Mouse (Mus musculus) cerebral cortex, adult 2 months (tissue): ENCODE data around the gene Pigb.

ENCODE experiments used
- WGBS: fragments of 180-500 bp; shearing (Covaris S2); methylation state at CpG from one replicate; pipeline ENCODE4 v1.1.7; 2018; 5-methylcytosine and 5-hydroxymethylcytosine counted together

Pigb gene

DNA sequence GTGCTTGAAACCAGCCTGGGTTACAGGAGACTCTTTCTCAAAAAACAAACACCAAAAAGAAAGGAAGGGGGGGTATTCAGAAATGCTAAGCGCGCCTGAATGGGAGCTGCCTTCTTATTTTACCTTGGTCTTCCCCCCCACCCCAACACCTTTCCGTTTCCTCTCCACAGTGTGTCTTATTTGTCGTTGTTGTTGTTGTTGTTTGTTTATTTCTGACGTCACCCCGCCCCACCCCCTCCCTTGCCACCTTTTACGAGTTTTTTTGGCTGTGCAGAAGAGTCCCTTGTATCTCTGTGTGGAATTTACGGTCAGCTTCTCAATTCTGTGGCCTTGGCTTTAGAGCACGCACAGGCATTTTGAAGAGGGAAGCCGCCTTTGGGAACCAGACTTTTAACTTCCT, 5.5 kb upstream of the Pigb start:
- 76% methylated on average over 10 of the region's 10 CpGs for WGBS

DNA sequence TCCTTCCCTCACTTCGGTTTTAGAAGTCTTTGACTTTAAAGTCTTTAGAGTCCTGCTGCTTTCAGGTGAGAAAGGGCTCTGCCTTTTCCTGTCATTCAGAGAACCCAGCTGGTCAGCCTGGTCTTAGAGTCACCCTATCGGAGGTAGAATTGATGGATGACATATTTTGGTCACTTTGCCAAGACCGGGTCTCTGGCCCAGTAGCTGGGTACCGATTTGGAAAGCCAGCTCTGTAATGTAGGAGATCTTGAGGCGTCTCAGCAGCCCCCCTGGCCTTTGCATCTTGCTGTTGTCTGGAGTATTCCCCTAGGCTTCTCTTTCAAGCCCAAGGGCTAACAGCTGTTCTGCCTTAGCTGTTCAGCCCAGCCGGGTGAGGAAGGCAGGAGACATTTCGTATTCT, 5.0 kb upstream of the Pigb start:
- 17% methylated on average over 7 of the region's 7 CpGs for WGBS

DNA sequence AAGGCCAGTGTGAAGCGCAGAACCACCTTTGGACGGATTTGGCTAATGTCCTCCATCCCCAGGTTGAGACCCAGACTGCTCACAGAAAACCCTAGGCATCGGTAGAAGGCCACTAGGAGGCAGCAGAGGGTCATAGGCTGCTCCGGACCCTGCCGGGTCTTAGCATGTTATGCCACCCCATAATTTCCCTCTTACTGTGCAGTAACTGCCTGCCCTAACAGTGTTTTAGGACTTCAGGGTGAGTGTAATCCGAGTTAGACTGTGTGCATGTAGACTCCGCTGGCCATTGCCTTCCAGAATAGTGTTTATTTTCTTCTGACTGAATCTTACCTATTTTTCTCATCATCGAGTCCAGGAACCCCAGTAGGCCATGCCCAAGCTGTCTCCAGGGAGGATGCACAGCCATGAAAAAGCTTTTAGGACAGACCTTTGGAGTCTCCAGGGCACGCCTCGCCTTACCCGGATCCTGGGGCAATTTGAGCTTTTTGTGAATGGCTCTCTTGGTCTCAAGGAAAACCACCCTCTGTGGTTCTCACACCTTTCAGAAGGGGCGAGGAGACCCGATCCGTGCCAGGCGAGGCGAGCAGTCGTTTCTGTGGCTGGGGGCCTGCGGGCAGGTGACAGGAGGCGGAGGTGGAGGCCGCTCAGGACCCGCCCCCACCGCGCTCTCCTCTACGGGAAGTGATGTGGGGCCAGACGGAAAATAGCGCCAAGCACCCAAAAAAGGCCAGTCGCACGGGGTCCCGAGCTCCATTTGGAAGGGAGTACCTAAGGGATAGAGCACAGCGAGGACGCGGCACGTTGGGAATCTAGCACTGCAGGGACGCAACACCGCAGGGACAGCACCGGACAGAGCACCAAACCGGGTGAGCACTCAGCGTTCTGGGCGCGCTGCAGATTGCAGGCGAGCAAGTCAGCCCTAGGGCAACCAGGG, 4.2 kb upstream of the Pigb start, which contains the start of gene Rab27a:
Gene Rab27a (plus strand): TSS at position 709 of the 934 bp plus-strand sequence.
- WGBS, result 1% methylated on average over 41 of the region's 41 CpGs

DNA sequence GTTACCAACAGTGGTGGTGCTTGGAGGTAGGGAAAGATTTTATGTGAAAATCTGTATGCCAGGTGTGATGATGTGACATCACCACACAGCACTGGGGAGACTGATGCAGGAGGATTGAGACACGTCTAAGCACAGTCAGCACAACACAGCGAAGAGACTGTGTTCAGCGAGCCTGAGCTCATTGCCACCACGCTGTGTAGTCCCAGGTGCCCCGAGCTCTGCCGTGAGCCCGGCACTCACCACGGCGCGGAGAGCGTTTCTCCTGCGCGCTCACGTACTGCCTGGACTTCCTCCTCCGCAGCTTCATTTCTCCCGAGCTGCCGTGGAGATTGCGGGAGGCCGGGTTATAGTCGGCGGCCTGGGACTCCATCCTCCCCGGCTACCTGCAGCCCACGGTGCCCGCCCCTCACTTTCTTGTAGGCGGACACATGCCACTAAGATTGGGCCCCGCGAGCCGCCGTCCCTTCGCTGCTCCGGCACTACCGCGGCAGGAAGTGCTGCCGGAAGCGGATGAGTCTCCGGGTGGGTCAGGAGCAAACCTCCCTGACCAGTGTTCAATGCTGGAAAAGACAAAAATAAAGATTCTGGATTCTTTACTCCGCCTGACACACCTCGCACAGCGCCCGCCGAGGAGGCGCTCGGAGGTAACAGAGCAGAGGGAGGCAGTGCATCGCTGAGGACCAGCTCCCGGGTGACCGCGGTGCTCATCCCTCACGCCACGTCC, 794 bp downstream of the Pigb start:
- WGBS, result 1% methylated on average over 49 of the region's 49 CpGs

DNA sequence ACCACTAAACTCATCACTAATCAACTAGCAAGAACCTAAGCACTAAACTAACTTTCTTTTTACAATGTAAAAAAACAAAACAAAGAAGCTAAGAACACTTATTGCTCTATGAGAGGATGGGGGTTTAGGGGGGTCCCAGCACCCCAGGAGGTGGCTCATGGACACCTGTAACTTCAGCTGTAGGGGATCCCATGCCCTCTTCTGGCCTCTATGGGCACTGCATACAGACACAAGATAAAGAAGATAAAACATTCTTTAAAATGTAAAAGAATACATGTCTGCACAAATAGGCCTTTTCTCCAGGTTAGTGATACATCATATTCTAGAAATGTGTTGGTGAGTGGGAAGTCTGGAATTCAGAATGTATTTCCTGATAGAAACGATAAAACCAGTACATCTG, 6.8 kb downstream of the Pigb start:
- 95% methylated on average over 1 of the region's 1 CpGs for WGBS

DNA sequence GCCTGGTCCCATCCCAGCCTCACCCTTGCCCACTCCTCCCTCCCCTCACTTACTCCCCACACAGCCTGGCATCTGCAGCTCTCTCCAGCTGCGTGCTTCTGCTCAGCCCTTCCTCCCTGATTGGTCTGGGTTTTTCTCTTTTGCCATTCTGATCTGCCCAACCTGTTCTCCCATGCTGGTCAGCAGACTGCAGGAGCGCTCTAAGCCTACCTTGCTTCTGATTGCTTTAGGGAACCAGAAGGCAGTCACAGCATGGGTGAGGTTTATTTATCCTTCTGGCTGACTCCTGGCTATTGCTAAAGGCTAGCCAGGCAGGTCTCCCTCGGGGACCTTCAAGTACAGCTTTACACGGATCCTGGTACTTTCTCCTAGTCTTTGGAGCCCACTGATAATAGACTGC, 8.8 kb downstream of the Pigb start:
- 77% methylated on average over 4 of the region's 4 CpGs for WGBS

DNA sequence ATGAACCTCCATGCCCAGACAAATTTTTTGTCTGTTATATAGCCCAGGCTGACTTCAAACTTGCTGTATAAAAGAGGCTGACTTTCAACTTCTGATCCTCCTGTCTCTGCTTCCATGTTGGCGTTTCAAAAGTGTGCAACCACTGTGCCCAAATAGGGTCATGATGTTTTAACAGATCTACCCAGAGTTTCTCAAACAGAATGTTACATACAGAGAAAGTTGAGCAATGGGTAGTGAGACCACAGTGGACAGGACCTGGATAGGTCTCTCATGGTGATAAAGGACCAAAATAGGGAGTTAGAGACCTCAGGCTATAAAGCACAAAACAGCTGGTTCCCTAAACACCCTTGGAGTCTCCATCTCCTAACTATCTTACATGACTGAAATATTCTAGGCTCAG, 9.7 kb downstream of the Pigb start:
- WGBS, result 94% methylated on average over 1 of the region's 1 CpGs

DNA sequence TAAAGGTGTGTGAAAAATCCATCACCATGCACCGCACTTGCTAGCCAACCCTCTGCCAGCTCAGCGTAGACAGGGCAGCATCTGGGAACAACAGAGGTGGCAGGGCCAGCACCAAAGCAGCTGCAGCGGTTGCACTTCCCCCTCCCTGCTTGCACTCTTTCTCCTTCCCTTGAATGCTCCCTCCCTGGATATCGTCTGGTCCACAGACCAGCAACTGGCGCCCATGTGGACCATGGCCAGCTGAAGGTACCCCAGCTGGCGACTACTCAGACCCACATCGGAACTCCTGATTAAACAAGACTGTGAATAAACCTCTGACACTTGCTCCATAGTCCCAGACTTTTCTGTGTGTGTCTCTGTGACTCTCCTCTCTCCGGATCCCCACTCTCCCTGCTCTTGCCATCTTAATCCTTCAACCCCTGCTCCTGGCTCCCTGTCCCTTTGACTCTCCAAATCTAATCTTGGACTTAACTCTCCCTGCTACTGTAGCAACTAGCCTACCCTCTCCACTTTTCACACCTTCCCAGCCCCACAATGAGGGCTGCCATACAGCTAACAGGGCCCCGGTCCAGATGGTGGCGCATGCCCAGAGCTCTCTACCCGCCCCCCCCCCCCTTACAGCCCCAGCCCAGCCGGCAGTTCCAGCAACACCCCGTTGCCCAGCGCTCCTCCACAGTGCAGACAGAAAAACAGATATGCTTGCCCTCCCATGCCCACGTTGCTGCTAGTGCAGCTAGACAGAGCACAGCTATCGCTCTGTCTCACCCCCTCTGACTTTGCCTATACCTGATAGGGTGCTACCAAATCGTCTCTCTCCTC, 14.2 kb downstream of the Pigb start:
- 19% methylated on average over 17 of the region's 17 CpGs for WGBS

DNA sequence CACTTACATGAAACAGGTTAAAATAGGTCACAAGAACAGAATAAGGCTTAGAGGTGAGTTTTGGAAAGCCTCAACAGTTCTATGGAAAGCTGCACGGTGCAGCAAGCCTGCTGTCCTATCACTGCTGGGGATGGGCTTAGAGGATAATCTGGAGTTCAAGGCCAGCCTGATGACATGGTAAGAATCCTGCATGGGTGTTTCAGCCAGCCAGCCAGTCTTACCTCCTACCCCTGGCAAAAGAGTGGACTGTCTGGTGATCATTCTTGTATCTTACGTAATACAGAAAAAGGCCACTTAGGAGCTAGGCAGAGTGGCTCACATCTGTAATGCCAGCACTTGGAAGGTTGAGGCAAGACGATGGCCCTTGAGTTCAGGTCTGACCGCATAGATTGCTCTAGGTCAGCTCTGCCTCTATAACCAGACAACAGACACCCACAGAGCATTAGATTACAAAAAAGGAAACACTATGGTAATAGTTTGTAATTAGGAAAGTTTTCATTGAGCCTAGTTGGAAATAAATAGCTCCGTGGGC, 19.5 kb downstream of the Pigb start:
- WGBS, result 91% methylated on average over 5 of the region's 5 CpGs

DNA sequence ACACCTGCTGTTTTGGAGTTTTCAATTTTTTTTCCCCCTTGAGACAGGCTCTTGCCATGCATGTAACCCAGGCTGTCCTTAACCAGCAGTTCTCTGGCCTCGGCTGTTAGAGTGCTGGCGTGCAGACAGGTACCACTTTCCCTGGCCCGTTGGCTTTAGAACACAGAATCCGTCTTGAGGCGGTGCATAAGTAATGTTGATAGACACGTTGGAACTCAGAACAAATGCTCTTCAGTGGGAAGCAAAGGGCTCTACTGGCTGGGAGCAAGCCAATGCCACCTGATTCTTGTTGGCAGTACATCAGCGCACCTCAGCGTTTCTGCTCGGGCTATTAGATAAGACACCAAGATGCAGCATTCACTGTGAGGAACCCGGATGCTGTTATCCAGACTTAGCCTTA, 20.3 kb downstream of the Pigb start:
- WGBS, result 67% methylated on average over 10 of the region's 10 CpGs

DNA sequence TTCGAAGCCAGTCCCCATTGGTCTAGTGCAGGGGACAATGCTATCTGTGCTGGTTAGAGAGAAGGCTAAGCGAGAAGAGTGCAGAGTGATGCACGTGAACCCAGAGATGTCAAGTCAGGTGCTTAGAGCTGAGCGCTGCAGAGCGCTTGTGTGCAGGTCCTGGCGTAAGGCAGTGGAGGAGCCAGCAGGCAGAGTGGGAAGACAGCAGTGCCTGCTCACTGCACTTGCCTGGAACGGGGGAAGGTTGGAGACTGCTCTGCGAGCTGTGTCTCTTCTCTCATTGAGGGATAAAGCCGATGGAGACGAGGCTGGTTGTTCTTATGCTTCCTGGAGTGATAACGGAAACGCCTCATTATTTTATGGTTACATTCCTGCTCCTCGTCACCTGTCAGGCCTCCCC, 25.5 kb downstream of the Pigb start:
- WGBS, result 78% methylated on average over 13 of the region's 13 CpGs

DNA sequence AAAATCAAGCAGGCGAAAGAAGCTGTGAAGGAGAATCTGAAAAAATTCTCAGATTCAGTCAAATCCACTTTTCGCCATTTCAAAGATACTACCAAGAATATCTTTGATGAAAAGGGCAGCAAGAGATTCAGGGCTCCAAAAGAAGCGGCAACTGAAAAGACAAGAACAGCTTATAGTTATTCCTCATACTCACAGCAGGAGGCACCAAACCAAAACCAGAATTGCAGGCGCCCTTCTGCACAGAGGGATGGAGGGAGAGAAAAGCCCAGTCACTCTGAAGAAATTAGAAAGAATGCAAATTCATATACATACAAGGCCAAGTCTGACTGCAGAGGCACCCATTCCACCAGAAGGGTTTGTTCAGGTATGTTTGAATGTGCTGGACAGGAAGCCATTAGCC, 27.5 kb downstream of the Pigb start:
- WGBS, result 78% methylated on average over 4 of the region's 4 CpGs

DNA sequence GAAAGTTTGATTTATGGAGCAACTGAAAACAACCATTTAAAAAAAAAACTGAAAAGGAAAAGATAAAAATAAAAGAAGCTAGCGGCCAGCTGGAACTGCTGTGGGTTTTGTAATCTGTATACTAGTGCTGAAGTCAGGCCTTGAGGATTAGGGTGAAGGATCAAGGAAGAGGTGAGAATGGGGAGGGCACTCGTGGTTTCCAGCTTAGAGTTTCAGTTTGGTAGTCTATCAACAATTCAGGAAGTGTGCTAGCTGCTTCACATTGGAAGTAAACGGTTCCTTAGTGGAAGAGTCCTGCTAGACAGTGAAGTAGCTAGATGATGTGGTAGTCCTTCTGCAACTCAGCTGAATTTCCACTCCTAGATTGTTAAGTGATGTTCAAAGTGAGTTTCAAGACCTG, 31.8 kb downstream of the Pigb start:
- WGBS, result 57% methylated on average over 3 of the region's 3 CpGs

DNA sequence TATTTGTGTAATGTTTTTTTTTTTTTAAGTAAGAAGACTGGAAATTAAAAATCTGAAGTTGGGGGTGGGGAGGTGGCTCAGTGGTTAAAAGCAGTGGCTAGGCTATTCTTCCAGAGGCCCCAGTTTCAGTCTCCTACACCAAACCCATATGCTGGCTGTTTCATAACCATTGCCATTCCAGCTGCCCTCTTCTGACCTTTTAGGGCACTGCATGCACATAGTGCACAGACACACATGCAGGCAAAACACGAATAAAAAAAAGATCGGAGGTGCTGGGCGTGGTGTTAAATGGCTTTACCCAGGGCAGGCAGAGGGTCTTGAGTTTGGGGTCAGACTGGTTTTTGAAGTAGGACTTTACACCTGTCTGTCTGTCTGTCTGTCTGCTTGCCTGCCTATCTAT, 34.0 kb downstream of the Pigb start:
- 97% methylated on average over 3 of the region's 3 CpGs for WGBS

DNA sequence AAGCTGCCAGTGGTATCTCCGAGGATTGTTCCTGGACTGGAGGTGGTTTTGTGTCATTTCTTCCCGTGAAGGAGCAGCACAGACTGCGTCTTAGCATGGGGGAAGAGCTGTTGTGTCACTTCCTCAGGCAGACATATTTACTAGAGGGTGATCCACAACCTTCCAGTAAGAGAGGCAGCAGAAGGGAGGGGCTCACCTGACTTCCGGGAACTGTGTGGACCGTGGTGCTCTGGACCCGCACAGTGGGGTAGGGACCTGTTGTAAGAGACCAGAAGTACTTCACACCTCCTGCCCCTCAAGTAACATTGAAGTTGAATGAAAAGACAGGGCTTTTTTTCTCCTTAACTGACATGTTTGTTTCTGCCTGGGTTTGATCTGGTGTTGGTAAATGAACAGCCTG, 35.1 kb downstream of the Pigb start:
- 76% methylated on average over 6 of the region's 6 CpGs for WGBS

DNA sequence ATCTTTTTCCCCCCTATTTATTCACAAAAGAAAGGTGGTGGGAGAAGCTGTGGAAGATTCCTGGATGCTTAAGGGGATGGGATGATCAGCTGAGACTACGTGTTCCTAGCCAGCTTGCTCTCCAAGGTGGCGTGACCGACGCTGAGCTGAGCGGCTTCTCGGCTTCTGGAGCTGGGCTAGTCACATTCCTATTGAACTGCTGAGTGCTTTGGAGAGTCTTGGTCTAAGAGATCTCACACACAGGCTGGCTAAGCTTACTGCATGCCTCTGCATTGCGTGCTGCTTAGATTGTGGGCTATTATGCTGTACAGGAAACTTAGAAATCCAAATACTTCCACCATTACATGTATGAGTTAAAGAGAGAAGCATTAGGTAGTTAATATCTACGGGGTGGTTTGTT, 36.1 kb downstream of the Pigb start:
- 88% methylated on average over 8 of the region's 8 CpGs for WGBS

DNA sequence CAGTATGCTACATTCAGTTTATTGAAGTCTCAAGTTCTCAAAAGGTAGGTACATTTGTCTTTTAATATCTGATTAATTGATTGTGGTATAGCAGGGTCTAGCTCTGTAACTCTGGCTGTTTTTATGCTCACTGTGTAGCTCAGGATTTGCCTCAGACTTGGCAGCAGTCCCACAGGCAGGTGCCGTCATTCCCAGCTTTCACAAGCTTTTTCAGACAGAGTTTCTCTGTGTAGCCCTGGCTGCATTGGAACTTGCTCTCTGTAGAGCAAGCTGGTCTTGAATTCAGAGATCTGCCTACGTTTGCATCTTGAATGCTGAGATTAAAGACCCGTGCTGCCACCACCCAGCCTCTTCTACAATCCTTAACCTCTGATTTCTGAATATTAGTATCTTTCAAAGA, 38.0 kb downstream of the Pigb start:
- WGBS, result 51% methylated on average over 3 of the region's 3 CpGs

DNA sequence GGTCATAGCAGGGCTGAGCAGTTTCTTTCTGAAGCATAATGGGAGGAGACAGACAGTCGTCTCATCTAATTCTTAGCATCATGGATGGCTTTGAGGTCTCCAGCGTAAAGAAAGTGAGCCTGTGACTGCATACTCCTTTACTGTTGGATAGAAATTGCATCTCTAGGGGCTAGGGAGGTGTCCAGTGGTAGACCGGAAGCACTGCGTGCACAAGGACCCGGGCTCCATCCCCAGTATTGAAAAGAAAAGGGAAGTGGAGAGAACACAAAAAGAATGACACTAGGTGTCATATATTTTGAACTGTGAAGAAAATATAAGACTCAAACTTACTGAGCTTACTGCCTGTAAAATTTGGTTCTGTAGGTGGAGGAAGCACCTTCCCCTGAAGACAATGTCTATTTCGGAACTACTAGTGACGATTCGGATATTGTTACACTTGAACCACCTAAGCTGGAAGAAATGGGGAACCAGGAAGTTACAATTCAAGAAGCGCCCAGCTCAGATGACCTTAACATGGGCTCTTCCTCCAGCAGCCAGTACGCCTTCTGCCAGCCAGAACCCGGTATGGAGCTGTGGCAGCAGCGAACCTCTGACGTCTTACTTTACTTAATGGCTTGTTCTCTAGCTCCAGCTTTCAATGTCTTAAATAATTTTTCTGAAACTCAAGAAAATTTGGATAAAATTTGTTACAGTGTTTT, 38.7 kb downstream of the Pigb start:
- 81% methylated on average over 13 of the region's 13 CpGs for whole genome bisulfite sequencing

DNA sequence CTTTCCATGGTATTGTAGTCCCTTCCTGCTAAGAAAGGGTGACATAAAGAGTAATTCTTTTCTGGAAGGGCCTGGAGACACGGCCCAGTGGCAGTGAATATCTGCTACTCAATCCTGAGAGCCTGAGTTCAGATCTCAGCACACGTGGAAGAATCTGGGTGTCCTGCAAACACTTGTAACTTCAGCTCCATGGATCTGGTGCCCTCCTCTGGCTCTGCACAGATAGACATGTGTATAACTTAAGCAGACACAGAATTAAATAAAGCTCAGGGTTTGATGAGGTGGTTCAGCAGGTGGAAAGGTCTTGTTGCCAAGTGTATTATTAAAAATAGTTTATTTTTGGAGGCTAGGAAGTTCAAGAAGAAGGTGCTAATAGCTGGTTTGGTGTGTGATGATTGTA, 39.7 kb downstream of the Pigb start:
- 59% methylated on average over 2 of the region's 2 CpGs for WGBS

DNA sequence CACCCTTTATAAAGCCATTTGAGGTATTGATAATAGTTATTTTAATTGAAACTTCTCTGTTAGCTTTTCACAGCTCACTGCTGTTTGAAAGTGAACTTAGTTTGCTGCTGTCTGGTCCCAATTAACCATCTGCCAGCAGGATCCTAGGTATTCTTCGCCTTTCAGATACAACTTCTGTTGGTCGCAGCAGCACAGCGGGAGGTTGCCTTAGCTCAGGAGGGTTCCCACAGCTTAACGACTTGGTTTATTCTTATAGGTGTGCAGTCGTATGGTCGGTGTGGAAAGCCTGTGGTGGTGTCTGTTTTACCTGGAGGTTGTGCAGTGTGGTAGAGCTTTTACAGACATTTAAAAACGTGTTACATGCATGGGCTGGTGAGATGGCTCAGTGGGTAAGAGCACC, 43.4 kb downstream of the Pigb start:
- WGBS, result 62% methylated on average over 7 of the region's 7 CpGs

DNA sequence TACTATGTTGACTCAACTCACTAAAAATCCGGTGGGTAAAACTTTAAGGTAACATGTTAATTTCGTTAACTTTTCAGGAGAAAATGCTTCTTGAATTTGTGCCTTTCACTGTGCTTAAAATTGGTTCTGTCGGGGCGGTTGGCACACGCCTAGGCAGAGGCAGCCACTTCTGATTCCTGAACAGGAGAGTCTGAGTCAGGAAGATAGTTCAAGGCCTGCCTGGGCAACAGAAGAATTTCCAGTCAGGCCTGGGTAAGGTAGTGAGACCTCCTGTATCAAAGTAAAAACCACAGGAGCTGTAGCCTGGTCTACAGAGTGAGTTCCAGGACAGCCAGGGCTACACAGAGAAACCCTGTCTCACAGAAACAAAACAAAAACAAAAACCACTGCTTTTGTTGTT, 47.6 kb downstream of the Pigb start:
- 68% methylated on average over 5 of the region's 5 CpGs for WGBS
